Mouse (Mus musculus): ENCODE data around the gene Phlpp1.

- TF ChIP-seq POLR2A (IDR thresholded peaks at IDR 0.05; ENCODE audit: extremely low read depth, insufficient read depth, low read length) (no peak), CTCF (IDR thresholded peaks at IDR 0.05; ENCODE audit: low read depth, low read length) (no peak)
These were observed 65.4 kb downstream of the Phlpp1 start for GRCm38 (mm10) chr1:106236986-106237385.

All from liver, adult 2 months (tissue).